Mouse (Mus musculus) mature B cell (primary cell): ENCODE data around the gene Pbx4.

Experiments used
- in situ Hi-C: fragments of 300-500 bp; cut with MboI; formaldehyde crosslinking; loops from 2 replicates; pipeline ENCODE4 v1.14.3; 2019

Gene Pbx4

GRCm38 (mm10) chr8:69809820-69810219 lies 22.5 kb upstream of the Pbx4 start:
- in situ Hi-C loops, result no loop called here

GRCm38 (mm10) chr8:69814881-69815280 lies 17.4 kb upstream of the Pbx4 start:
- in situ Hi-C loops, result no loop called here

GRCm38 (mm10) chr8:69815396-69815795 lies 16.9 kb upstream of the Pbx4 start:
- in situ Hi-C loops, result no loop called here

- in situ Hi-C loops, result no loop called here
These were observed 11.8 kb upstream of the Pbx4 start for GRCm38 (mm10) chr8:69820466-69820865.

- in situ Hi-C loops, result no loop called here
These were observed 10.3 kb upstream of the Pbx4 start for GRCm38 (mm10) chr8:69821971-69822385.

- in situ Hi-C loops, result no loop called here
These were observed 9.7 kb upstream of the Pbx4 start, which contains the start of gene Lpar2 for GRCm38 (mm10) chr8:69822386-69823191. Gene Lpar2 (plus strand): TSS chr8:69822429.

- in situ Hi-C loops, result no loop called here
These were observed 5.9 kb upstream of the Pbx4 start for GRCm38 (mm10) chr8:69826371-69826770.

GRCm38 (mm10) chr8:69837057-69837682 lies 4.9 kb downstream of the Pbx4 start:
- in situ Hi-C loops, result no loop called here

GRCm38 (mm10) chr8:69847167-69848065 lies 15.1 kb downstream of the Pbx4 start:
- in situ Hi-C loops, result no loop called here

GRCm38 (mm10) chr8:69848951-69849350 lies 16.7 kb downstream of the Pbx4 start:
- in situ Hi-C loops, result no loop called here

GRCm38 (mm10) chr8:69849899-69850298 lies 17.6 kb downstream of the Pbx4 start:
- in situ Hi-C loops, result no loop called here

GRCm38 (mm10) chr8:69850926-69851506 lies 18.7 kb downstream of the Pbx4 start:
- in situ Hi-C loops, result no loop called here

GRCm38 (mm10) chr8:69853869-69854268 lies 21.6 kb downstream of the Pbx4 start:
- in situ Hi-C loops, result no loop called here

GRCm38 (mm10) chr8:69860807-69861206 lies 28.5 kb downstream of the Pbx4 start:
- in situ Hi-C loops, result no loop called here

GRCm38 (mm10) chr8:69861251-69861650 lies 29.0 kb downstream of the Pbx4 start:
- in situ Hi-C loops, result no loop called here

- in situ Hi-C loops, result no loop called here
These were observed 31.2 kb downstream of the Pbx4 start for GRCm38 (mm10) chr8:69863387-69864020.

- in situ Hi-C loops, result no loop called here
These were observed 31.9 kb downstream of the Pbx4 start for GRCm38 (mm10) chr8:69864180-69864579.

GRCm38 (mm10) chr8:69867696-69868326 lies 35.5 kb downstream of the Pbx4 start:
- in situ Hi-C loops, result no loop called here

GRCm38 (mm10) chr8:69870003-69870765 lies 37.9 kb downstream of the Pbx4 start:
- in situ Hi-C loops, result no loop called here

- in situ Hi-C loops, result no loop called here
These were observed 38.6 kb downstream of the Pbx4 start for GRCm38 (mm10) chr8:69870907-69871306.
